Mouse (Mus musculus): Measurements from ENCODE around the gene Plek.
A peak's percentile ranks its signal among the peaks of the same experiment; 100 is the strongest.

Plek gene

DNA sequence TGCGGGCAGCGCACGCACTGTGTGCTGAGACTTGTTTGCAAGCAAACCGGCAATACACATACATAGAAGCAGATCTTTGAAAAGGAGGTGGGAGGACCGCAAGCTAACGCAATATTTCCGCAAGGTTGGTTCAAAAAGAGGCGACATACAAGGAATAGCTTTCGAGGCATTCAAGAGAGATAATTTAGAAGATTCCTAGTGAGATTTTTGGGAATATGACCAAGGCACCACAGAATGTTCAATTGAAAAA, 100.5 kb downstream of the Plek start:
- ATAC-seq (ENCODE audit: insufficient number of reproducible peaks, low FRiP score, low TSS enrichment) = no peak

DNA sequence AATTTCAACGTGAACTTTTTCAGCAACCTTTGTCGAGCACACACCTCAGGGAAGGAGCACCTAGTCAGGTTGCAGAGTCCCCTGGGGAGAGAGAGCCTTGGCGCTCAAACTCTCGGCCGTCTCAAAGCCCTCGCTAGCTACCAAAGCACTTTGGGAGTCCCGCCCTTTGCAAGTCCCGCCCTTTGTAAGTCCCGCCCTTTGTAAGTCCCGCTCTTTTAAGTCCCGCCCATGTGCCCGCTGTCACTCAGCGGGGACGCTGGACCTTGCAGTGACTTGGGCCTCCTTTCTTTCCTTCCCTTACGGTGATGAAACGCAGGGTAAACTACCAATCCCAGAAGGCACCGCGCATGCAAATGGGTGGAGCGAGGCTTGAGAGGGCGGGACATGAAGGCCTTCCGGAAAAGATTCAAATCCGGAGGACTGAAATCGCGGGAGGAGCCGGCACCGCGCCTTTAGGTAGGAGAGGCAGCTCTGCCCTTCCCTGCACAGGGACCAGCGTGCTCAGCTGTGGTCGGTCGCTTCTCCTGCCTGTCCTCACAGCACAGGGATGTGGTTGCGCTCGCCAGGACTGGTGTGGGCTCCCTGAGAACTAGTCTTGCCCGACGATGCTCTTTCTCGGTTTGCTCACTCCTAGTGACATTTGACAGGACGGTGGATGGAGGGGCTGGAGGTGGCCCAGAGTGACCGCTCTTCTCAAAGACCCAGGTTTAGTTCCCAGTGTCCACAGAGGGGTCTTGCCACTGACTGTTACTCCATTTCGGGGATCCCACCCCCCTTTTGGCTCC, 101.0 kb downstream of the Plek start, which contains the start of gene Fbxo48:
TSS of gene Fbxo48 (plus strand) at position 400 of the 785 bp plus-strand sequence.
- peak; percentile 100 for ATAC-seq (ENCODE audit: insufficient number of reproducible peaks, low FRiP score, low TSS enrichment)

DNA sequence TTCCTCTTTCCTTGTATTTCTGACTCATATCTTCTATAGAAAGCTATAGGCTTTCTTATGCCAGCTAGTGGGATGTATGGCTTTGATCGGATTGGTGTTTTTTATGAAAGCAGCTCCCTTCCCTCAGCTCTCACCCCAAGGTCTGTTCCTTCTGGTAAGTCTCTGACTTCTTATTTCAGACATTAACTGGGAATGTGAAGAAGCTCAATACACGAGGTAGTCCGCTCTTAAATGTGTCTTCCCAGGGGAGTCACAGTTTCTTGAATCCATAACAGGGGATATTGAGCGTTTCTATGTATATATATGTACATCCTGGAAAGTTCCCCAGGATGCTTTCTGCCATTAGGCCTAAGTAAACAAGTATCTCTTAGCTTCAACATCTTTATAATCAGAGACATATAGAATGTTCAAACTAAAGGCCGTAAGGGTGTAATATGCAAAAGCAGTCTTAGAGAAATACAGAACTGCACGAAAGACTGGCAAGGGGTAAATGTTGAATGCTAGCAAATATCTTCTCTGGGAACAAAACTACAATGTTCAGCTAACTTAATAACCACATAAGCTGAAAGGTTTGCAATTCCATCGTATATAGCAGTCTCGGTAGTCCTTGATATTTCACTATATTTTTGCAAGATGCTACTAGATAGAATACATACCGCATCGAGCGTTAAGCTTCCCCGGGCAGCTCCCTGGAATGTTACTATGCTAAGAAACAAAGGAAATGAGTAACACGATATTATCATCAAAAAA, 101.8 kb downstream of the Plek start:
- no peak for ATAC-seq (ENCODE audit: insufficient number of reproducible peaks, low FRiP score, low TSS enrichment)

DNA sequence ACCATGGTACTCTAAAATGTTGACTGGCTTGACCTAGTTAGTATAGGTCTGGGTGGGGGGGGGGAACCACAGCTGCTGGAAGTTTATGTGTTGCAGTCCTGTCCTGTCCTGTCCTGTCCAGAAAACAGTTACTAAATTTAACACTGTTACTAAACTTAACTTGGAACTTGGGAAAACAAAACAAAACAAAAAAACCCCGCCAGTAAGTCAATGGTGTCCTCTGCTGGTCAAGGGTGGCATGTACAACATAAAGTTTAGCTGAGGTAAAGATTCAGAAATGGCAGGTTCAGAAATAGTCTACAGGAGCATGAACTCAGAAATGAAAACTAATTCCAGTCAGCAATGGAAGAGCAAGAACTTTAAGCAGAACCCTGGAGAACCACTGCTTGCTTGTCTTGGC, 103.4 kb downstream of the Plek start:
- ATAC-seq (ENCODE audit: insufficient number of reproducible peaks, low FRiP score, low TSS enrichment) = no peak

DNA sequence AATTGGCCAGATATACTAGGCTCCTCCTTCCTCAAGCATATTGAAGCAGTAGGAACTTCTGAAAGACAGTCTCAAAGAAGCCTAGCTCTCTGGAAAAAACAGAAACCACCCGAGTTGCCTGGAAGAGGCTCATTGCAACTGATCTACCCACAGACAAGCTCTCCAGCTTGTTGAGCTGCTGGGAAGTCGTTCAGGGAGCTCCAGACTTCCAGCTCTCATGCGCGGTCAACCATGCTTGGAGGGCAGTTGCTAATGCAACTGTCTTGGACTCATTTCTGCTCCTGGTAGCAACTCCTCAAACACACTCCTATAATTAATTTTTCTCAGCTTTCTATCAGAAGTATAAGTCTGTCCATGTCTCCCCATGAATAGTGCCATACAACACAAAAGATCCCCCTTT, 109.2 kb downstream of the Plek start:
- ATAC-seq (ENCODE audit: insufficient number of reproducible peaks, low FRiP score, low TSS enrichment) = no peak

DNA sequence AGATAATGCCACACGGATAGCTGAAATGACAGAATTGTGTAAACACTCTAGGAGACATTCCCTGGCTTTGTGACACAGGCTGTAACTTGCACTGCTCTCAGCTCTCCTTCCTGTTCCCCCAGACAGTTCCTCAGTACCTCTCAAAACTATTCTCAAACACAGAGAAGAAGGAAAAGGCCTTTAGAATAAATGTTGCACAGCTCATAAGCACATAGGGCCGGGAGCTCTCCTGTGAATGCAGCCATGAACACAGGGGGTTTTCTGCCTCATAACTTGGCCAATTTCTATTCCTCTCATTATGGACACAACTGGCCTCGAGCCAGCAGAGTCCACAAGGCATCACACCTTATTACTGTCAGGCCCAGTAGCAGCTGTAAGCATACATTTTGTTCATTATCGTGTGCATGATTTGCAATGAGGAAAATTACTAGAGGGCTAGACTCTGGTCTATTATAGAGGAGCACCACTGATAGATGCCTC, 110.2 kb downstream of the Plek start:
- no peak for ATAC-seq (ENCODE audit: insufficient number of reproducible peaks, low FRiP score, low TSS enrichment)

DNA sequence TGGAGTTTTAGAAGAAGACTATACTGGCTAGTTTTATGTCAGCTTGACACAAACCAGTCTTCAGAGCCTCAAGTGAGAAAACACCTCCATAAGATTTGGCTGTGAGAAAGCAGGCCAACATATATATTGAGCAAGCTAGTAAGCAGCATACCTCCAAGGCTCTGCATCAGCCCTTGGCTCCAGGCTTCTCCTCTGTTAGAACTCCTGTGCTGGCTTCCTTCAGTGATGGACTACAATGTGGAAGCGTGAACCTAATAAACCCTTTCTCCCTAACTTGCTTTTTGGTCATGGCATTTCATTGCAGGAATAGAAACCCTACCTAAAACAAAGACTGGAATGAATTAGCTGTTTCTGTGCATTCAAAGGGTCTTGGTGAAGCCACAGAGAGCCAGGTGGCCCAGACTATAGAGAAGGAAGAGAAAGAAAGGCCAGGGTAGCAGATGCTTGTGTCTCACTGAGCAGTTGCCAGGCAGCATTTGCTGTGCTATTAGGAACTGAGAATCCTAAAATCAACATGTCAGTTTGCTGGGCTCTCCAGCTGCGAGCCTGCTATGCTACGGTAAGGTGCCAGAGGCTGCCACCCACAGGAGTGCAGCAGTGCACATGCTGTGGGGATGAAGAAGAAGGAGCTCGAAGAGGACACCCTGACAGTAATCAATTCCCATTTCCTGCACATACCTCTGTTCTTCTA, 110.9 kb downstream of the Plek start:
- no peak for ATAC-seq (ENCODE audit: insufficient number of reproducible peaks, low FRiP score, low TSS enrichment)

DNA sequence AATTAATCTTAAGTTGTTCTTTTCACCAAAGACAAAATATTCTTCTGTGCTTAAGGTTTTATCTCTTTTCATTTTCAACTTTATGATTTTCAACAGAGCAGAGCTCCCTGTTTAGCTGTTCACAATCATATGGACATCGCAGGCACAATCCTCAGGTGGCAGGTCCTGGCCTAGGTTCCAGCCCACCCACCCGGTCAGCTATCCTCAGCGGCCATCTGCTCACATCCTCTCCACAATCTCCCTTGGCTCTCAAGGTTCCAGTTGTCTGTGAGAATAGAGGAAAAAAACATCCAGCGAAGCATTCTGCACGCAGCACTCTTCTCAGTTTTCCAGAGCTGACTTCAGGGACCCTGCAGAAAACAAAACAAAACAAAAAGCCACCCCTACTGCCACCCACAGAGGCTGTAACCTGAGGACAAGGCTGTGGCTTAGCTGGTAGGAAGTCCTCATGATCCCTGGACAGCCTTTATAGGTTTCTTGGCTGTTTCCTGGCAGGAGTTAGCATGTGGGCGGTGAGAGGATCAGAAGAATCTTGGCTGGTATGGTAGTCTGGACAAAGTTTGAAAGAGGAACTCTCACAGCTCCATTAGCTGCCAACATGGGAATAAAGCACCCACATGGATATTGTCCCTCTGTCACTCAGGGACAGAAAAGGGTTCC, 116.5 kb downstream of the Plek start:
- no peak for ATAC-seq (ENCODE audit: insufficient number of reproducible peaks, low FRiP score, low TSS enrichment)

DNA sequence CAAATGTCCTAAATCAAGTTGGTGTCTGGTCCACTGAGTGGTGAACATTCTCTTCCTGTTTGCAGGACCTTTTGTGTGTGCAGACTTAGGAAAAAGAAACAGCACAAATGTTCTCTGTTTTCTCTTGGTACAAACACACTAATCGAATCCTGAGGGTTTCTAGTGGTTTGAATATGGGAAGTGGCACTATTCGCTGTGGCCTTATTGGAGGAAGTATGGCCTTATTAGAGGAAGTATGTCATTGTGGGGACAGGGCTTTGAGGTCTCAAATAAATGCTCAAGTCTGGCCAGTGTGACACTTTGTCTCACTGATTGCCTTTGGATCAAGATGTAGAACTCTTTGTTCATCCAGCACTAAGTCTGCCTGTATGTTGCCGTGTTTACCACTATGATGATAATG, 120.0 kb downstream of the Plek start:
- ATAC-seq (ENCODE audit: insufficient number of reproducible peaks, low FRiP score, low TSS enrichment) = no peak
